Mouse (Mus musculus) bone marrow macrophage, adult 2 months (primary cell): ENCODE results near the gene Grin2b.

Source experiments
- CTCF ChIP-seq: IDR thresholded peaks from 2 replicates; pipeline ENCODE4 v1.5.1; 2012; ENCODE audit warnings: low read depth, mild to moderate bottlenecking, low read length, moderate library complexity
- POLR2A ChIP-seq: IDR thresholded peaks from 2 replicates; pipeline ENCODE4 v1.6.1; 2012; ENCODE audit warnings: mild to moderate bottlenecking, low read depth, low read length, borderline replicate concordance

DNA sequence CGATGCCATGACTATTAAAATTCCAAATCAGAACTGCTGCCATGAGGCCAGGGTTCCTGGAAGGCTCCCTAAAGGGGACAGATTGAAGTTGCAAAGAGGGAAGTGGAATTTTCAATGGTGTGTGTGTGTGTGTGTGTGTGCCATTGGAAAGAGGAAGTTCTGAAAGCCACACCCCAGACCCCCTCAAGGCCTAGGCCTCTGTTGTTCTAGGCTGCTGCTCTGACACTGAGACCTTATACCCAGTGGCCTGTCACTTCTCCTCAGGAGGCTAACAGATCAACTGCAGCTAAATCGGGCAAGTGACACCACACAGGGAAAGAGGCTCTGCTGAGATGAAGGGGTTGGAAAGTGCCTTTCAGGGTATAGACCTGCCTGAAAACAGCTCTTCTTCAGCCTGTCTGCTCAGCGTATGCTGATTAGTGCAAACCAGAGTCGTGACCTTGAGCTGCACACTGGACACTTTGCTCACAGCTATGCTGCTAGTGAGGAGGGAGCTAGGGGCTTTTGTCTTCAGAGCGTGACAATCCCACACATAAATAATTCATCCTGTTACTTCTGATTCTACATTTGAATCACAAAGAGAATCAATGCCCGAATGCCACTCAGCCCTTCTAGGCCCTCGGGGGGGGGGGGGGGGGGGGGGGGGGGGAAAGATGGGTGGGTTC lies 424.8 kb downstream of the Grin2b start:
- no peak for TF ChIP-seq CTCF
- TF ChIP-seq POLR2A = no peak
